Mouse (Mus musculus): ENCODE data around the gene Atcay.

GRCm38 (mm10) chr10:81200605-81201287 is 29.9 kb downstream of the Atcay start:
- TF ChIP-seq CTCF (IDR thresholded peaks at IDR 0.05; ENCODE audit: extremely low read depth, insufficient read length, insufficient replicate concordance, low read depth, low read length) = no peak
- TF ChIP-seq POLR2A (IDR thresholded peaks at IDR 0.05; ENCODE audit: low read depth, low read length) = no peak

All from small intestine, adult 2 months (tissue).